Mouse (Mus musculus) kidney, adult 2 months (tissue): Measurements from ENCODE around the gene Fbxw17. TPM values are rescaled to one million over a fixed set of nuclear protein-coding genes. Genes with fewer than 3 reads are reported as not detected.
"Not testable (repeated sequence)": the region's sequence is repeated elsewhere in the genome, so short reads cannot be mapped to it uniquely, and the experiment has no call there.

Experiments
- DNase-seq: peaks from one replicate; pipeline ENCODE4 v3.0.0; 2021
- H3K27ac ChIP-seq: fragments of 200-500 bp; 2 replicates; pipeline ENCODE4 v1.5.1; 2012; ENCODE audit warnings: low read depth, low read length, control low read depth, inconsistent platforms; ENCODE audit not compliant: insufficient read depth
- H3K27me3 ChIP-seq: fragments of 200-500 bp; replicated peaks from 2 replicates; pipeline ENCODE4 v1.6.1; 2012; ENCODE audit warnings: mild to moderate bottlenecking, moderate library complexity, low read length, inconsistent platforms; ENCODE audit not compliant: control insufficient read depth, insufficient read depth
- H3K36me3 ChIP-seq: fragments of 200-500 bp; 2 replicates; pipeline ENCODE4 v1.6.1; 2012; ENCODE audit warnings: mild to moderate bottlenecking, moderate library complexity, low read length, inconsistent platforms; ENCODE audit not compliant: control insufficient read depth, insufficient read depth
- H3K4me1 ChIP-seq: fragments of 200-500 bp; 2 replicates; pipeline ENCODE4 v1.6.1; 2011; ENCODE audit warnings: low read length; ENCODE audit not compliant: control insufficient read depth, insufficient read depth
- H3K4me3 ChIP-seq: fragments of 200-500 bp; 2 replicates; pipeline ENCODE4 v1.5.1; 2011; ENCODE audit warnings: mild to moderate bottlenecking, low read depth, low read length, control low read depth; ENCODE audit not compliant: insufficient read depth
- CTCF ChIP-seq: fragments of 200-500 bp; conservative IDR thresholded peaks from 2 replicates; pipeline ENCODE4 v1.5.1; 2011; ENCODE audit warnings: low read depth, mild to moderate bottlenecking, control low read depth, low read length, moderate library complexity, mixed read lengths; ENCODE audit not compliant: insufficient read depth, insufficient read length
- POLR2A ChIP-seq: fragments of 200-500 bp; IDR thresholded peaks from one replicate; pipeline ENCODE4 v1.6.1; 2011; ENCODE audit warnings: low read depth, low read length, control low read depth
- WGBS: fragments of 180-500 bp; shearing (Covaris S2); methylation state at CpG from one replicate; pipeline ENCODE4 v1.1.7; 2018; 5-methylcytosine and 5-hydroxymethylcytosine counted together
- polyA plus RNA-seq: library from polyadenylated mRNA; depleted of rRNA; stranded (reverse); fragments of >200 nt; gene quantifications from 2 replicates; pipeline ENCODE4 v1.2.3, GENCODE M21; 2012; rRNA removed

Fbxw17 gene
- polyA plus RNA-seq, 1 experiment = 18.1 TPM

DNA sequence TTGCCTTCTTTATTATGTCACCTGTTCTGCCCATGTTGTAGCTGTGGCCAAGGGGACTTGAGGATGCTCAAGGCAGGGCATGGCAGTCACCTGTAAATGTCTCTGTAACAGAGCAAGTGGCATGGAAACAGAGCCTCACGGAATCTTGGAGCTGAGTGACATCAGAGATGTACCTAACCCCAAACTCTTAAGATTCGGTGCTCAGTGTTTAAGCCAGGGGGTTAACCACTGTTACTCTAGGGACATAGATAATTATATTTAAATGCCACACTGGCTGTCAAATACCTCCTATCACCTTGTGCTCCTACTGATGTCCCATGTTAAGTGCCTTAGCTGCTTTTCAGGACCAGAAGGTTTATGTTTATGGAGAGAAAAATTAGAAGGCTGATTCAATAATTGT lies 26.1 kb downstream of the Fbxw17 start, which contains the start of gene Gm47429:
Gm47429 (minus strand) TSS at position 101 of the 400 bp plus-strand sequence.
- no peak for TF ChIP-seq CTCF
- no peak for TF ChIP-seq POLR2A
- 76% methylated on average over 2 of the region's 2 CpGs for WGBS
- no peak within 1 kb of the TSS for H3K4me3 ChIP-seq
- H3K36me3 ChIP-seq = no peaks in the 10 kb centered on the region
- DNase-seq = no peak
- no peak within 1 kb of the TSS for H3K27ac ChIP-seq
- no peaks in the 10 kb centered on the region for H3K4me1 ChIP-seq
- no peaks in the 10 kb centered on the region for H3K27me3 ChIP-seq

GRCm38 (mm10) chr13:50445261-50445660 lies 27.6 kb downstream of the Fbxw17 start:
- DNase-seq = no peak
- no peak overlapping the region for H3K4me3 ChIP-seq
- H3K27ac ChIP-seq = no peak overlapping the region
- 60% methylated on average over 4 of the region's 4 CpGs for WGBS
- H3K27me3 ChIP-seq = no peaks in the 10 kb centered on the region
- H3K36me3 ChIP-seq = no peaks in the 10 kb centered on the region
- H3K4me1 ChIP-seq = no peaks in the 10 kb centered on the region
- TF ChIP-seq POLR2A (no peak), CTCF (no peak)

GRCm38 (mm10) chr13:50452266-50452665 lies 34.6 kb downstream of the Fbxw17 start:
- not testable (repeated sequence) for H3K27ac ChIP-seq, H3K4me3 ChIP-seq, H3K27me3 ChIP-seq, H3K4me1 ChIP-seq, H3K36me3 ChIP-seq
- 75% methylated on average over 9 of the region's 9 CpGs for WGBS
- peak; percentile 7 for DNase-seq

GRCm38 (mm10) chr13:50453426-50453825 lies 35.8 kb downstream of the Fbxw17 start:
- TF ChIP-seq POLR2A (no peak), CTCF (no peak)
- Histone ChIP-seq H3K4me3 (no peak overlapping the region), H3K4me1 (no peaks in the 10 kb centered on the region), H3K27ac (no peak overlapping the region), H3K36me3 (no peaks in the 10 kb centered on the region), H3K27me3 (no peaks in the 10 kb centered on the region)
- WGBS = 43% methylated on average over 4 of the region's 4 CpGs
- DNase-seq = no peak

GRCm38 (mm10) chr13:50460433-50460832 lies 42.8 kb downstream of the Fbxw17 start:
- H3K4me1 ChIP-seq, H3K27me3 ChIP-seq, H3K4me3 ChIP-seq, DNase-seq, H3K36me3 ChIP-seq, H3K27ac ChIP-seq: not testable (repeated sequence)
- WGBS = 69% methylated on average over 2 of the region's 2 CpGs

DNA sequence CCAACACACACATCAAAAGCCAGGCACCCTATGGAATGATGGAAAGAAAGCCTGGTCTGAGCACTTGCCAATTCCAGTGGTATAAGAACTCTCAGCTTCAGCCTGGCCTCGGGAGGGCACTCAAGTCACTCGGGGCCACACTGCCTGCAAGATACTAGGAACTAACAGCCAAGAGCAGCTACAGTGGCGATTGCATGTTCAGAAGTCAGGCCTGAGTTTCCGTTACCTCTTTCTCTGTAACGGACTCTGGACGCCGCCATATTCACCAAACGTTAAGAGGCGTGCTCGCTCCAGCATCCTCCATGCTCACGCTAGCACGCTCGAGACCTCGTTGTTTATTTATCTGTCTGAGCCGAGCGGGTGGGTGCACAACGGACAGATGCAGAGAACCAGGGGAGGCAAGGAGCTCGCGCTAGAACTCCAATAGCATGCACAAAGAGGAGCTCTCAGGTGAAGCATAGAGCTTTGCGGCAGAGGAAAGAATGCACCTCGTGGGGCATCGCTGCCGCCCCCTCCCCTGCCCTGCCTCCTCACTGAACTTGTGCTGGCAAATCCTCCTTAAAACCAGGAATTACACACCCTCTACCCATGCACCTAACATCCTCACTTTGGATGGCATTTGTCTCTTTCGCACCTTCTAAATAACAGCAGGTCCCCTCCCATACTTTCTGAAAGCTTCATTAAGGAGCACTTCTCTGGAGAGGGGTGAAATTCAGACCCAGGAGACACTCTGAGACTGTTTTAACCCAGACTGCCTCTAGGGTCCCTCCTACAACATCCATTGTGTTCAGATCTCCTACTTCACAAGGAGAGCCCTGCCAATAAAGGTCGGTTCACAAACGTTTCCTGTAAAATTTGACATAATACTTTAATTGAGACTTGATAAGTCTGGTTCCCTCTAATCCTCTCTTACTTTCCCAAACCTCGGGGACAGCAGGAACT lies 47.2 kb downstream of the Fbxw17 start:
- Histone ChIP-seq H3K36me3 (no peaks in the 10 kb centered on the region), H3K27ac (no peak overlapping the region), H3K27me3 (no peaks in the 10 kb centered on the region), H3K4me1 (no peaks in the 10 kb centered on the region), H3K4me3 (no peak overlapping the region; the same call in 1 of the 2 replicates)
- TF ChIP-seq POLR2A = no peak
- no peak for TF ChIP-seq CTCF
- DNase-seq = peak; percentile 16
- 27% methylated on average over 27 of the region's 27 CpGs for WGBS

DNA sequence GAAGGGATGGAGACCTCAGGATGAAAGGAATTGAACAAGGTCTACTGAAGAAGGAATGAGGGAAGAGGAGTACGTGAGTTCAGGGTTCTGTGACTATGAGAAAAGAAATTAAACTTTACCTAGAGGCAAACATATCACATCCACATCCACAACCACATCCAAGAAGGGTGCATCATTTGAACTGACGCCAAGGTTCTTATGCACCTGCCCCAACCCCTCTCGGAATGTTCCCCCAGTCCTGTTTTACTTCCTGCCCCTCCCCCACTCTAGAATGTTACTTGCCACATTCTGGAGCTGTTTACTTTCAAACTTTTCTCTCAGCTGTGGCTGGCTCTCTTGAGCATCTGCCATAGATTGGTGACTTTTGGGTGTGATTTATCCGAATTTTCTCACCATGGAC lies 49.3 kb downstream of the Fbxw17 start, which contains the start of gene Nutm2:
Nutm2 (plus strand) TSS at position 301 of the 400 bp plus-strand sequence.
- WGBS = 77% methylated on average over 4 of the region's 4 CpGs
- H3K27ac ChIP-seq = no peak within 1 kb of the TSS
- H3K27me3 ChIP-seq = no peaks in the 10 kb centered on the region
- no peaks in the 10 kb centered on the region for H3K36me3 ChIP-seq
- H3K4me1 ChIP-seq = no peaks in the 10 kb centered on the region
- TF ChIP-seq POLR2A (no peak), CTCF (no peak)
- no peak within 1 kb of the TSS for H3K4me3 ChIP-seq
- no peak for DNase-seq

Other genes with a start within 250 kb of the Fbxw17 start
- gene Gm906, start 167.6 kb upstream of the Fbxw17 start, polyA plus RNA-seq = 2.1 TPM in 2 replicates
- not detected in 2 replicates for gene Gm47429, start 26.0 kb downstream of the Fbxw17 start, polyA plus RNA-seq
- gene Nutm2, start 49.4 kb downstream of the Fbxw17 start, polyA plus RNA-seq = not detected in 2 replicates
- not detected in 2 replicates for gene Gm904, start 225.4 kb downstream of the Fbxw17 start, polyA plus RNA-seq